Mouse (Mus musculus) lung, postnatal 0 days (tissue): ENCODE results near the gene Nfs1.

Experiments
- CTCF ChIP-seq: IDR thresholded peaks from 2 replicates; pipeline ENCODE4 v1.5.1; 2016; ENCODE audit warnings: antibody characterized with exemption, mild to moderate bottlenecking
- EP300 ChIP-seq: IDR thresholded peaks from 2 replicates; pipeline ENCODE4 v1.6.1; 2016; ENCODE audit warnings: antibody characterized with exemption, mild to moderate bottlenecking, control low read depth

DNA sequence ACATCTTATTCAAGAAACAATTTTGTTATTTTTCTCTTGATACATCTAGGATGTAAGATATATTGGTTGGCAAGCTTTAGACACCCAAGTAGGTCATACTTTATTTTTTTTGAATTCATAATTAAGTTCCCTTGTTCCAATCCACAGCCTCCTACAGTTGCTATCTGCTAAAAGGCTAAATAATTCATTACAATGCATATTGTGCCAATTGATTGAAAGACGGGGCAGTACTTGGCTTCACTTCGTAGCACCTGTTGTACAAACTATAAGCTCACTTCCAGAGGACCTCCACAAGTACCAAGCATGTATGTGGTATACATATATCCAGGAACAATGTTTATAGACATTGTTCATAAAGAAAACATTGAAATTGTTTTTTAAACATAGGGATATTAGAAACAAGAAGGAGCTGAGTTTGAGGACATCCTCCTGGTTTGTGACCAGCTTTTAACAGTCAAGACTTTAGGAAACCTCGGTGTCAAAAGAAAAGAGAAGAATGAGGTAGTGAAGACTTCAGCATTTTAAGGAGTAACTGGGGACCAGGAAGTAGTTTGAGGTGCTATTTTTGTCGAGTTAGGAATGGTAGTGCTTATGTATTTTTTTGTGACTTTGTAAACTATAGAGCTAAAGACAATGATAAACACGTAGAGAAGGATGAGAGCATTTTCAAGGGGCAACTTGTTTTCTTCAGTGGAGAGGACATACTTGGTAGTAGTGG lies 2.4 kb upstream of the Nfs1 start:
- TF ChIP-seq CTCF: no peak
- TF ChIP-seq EP300: no peak
